Mouse (Mus musculus) cerebellum, adult 9-11 months (tissue): ENCODE results near the gene Ruvbl2.
"Not testable (repeated sequence)": the region's sequence is repeated elsewhere in the genome, so short reads cannot be mapped to it uniquely, and the experiment has no call there.

ENCODE experiments used
- DNase-seq: peaks from one replicate; pipeline ENCODE4 v3.0.0; 2022

The Ruvbl2 gene

DNA sequence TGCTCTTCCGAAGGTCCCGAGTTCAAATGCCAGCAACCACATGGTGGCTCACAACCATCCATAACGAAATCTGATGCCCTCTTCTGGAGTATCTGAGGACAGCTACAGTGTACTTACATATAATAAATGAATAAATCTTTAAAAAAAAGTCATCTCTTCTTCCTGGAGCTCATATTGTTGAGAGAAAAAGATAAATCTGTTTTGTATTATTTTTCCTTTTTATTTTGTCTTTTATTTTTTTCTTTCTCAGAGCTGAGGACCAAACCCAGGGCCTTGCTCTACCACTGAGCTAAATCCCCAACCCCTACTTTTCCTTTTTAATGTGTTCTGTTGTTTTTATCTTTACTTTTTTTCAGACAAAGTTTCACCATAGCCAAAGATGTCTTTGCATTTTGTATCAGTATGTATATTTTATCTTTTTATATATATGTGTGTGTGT is 41.5 kb downstream of the Ruvbl2 start:
- not testable (repeated sequence) for DNase-seq

GRCm38 (mm10) chr7:45395578-45396336 is 42.1 kb downstream of the Ruvbl2 start, which contains the start of gene Snrnp70:
TSS of gene Snrnp70 (minus strand) at chr7:45395742.
- DNase-seq = peak; percentile 100

DNA sequence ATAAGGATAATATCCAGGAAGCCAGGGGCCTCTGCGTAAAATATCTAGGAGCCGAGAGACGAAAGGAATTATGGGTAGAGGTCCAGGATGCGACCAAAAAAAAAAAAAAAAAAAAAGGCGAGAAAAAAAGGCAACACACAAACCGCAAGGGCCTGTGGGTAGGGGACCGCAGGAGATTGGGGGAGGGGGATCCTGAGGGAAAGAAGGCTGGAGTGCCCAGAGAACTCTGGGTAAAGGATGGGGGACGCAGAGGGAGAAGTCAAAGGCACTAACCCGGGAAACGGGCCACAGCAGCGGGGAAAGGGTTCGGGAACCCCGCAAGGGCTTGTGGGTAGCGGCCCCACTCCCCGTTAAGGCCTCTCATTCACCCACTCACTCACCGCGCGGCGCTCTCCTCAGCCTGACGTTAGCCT is 42.8 kb downstream of the Ruvbl2 start:
- no peak for DNase-seq

GRCm38 (mm10) chr7:45386077-45386476 is 51.8 kb downstream of the Ruvbl2 start:
- no peak for DNase-seq

GRCm38 (mm10) chr7:45376057-45376456 is 61.8 kb downstream of the Ruvbl2 start:
- no peak for DNase-seq

DNA sequence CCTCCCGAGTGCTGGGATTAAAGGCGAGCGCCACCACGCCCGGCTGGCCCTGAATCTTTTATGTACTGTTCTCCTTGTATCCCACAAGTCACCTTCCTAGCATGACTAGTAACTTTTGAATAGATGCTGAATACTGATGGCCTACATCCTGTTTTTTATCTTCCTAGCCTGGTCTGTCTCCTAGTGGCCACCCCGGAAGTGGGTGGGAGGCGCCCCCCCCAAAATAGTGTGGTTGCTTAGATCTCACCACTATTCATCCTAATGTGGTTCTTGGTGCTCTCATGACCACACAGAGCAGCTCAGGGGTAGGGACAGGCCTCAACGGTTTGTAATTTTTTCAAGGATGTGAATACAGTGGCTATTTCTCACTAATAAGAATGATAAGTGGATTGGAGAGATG is 63.3 kb downstream of the Ruvbl2 start:
- DNase-seq = no peak

DNA sequence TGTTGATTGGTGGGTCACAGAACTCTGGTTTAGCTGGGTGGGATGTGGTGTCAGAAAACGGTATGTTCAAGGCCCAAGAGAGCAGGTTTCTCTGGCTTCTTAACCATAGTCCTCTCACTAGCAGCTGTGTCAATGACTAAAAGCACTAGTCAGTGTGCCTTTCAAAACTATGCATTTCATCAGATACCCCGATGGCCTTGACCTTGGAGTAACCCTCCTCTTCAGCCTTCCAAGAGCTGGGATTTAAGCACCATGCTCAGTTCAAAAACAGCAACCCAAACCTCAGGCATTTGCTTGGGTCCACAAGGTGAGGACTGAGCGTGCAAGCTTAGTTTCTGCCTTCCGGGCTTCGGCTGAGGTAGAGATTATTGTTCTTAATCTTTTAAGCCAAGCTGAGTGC is 65.5 kb downstream of the Ruvbl2 start:
- DNase-seq = no peak
